Mouse (Mus musculus): ENCODE results near the gene Taf3. TPM values are rescaled to one million over a fixed set of nuclear protein-coding genes. Genes with fewer than 3 reads are reported as not detected.

Gene Taf3
- polyA plus RNA-seq, 1 experiment = 13.8 TPM

DNA sequence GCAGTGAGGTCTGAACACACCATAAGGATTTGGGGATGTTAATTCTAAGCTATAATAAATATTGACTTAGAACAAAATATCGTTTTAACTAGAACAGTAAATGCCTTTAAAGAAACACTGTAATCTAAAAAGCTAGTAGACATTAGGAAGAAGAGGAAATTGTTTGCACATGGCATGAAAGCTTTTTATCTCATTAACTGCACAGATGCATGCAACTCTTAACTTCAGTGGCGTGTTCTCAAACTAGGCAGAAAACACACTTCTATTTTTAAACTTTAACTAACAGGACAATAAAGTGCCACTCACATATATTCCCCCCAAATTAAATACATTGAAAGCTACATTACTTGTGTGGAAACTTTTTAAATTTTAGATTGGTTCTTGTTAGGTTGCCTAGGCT lies 91.8 kb downstream of the Taf3 start:
- DNase-seq (ENCODE audit: low spot score) = no peak

DNA sequence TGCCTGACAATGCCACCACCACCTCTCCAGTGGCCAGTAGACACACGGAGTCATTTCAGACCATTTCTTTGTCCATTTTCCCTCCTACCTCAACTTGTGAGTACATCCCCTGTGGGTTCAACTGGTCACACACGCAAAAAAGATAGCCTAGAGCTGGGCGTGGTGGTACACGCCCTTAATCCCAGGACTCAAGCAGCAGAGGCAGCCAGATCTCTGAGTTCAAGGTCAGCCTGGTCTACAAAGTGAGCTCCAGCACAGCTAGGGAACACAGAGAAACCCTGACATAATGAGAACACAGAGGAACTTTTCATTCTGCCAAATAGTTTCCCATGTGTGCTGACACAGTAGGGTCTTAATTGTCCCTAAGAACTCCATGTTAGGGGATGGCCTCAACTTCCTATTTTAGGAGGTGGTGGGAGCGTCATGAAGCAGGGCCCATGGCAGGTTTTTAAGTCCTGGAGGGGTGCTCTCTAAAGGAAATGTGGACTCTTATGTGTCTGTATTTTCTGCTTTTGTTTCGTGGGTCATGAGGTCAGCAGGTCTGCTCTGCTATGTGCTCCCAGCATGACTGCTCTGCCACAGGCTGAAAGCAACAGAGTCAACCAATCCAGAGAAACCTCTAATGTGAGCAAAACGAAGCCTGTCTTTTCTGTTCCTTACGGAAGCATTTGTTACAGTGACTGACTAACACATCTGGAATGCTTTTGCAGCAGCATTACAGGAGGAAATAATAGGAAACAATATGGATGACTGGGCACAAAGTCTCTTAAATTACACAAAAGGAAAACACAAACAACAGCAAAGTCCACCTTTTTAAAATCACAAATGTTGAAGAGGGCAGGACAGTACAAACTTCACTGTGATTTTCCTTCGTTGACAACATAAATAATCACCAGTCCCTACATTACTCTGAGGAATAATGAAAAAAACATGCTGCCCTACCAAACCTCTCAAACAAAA lies 92.5 kb downstream of the Taf3 start:
- DNase-seq (ENCODE audit: low spot score) = no peak

DNA sequence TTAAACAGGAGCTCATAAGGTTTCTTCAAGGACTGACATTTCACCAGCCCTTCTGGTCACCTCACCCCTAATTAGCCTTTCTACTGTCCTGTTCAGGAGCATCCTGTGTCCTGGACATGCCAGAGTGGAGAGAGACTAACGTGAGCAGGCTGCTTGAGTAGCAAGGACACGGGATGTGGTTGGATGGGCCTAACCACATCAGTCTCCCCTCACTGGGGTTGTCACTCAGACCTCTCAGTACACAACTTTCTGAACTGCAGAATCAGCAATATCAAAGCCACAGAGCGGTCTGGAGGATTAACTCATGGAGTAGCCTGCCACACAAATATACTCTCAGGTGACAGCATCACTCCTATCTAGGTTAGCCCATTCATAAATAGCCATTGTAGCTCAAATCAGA lies 101.7 kb downstream of the Taf3 start:
- DNase-seq (ENCODE audit: low spot score) = no peak

DNA sequence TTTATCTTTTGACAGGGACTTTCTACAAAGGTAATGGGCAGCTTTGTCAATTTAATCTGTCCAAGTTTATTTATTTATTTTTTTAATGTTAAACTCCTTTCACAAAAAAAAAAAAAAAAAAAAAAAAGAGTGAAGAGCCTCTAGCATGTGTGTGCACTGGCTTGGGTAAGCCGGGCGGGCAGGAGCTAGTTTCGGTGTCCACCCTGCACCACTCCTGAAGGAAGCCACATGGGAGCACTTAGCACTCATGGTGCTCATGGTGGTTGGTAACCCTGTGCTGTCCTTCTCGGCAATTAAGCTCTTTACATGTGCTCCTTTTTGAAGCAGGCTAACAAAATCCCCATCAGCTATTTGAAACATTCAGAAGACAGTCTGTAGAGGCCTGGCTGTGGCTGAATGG lies 102.8 kb downstream of the Taf3 start:
- no peak for DNase-seq (ENCODE audit: low spot score)

DNA sequence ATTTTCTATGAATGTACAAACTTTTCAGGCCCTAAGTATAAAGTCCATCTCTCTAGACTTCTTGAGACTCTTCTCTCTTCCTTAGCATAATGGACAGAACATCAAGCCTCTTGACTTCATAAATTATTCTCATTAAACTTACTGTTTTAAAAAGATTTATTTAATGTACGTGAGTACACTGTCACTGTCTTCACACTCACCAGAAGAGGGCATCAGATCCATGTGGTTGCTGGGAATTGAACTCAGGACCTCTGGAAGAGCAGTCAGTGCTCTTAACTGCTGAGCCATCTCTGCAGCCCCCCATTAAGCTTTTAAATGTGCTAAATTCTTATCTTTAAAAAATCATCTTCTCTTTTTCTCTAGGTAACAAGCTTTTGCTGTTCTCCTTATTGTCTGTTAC lies 105.4 kb downstream of the Taf3 start:
- DNase-seq (ENCODE audit: low spot score) = no peak

DNA sequence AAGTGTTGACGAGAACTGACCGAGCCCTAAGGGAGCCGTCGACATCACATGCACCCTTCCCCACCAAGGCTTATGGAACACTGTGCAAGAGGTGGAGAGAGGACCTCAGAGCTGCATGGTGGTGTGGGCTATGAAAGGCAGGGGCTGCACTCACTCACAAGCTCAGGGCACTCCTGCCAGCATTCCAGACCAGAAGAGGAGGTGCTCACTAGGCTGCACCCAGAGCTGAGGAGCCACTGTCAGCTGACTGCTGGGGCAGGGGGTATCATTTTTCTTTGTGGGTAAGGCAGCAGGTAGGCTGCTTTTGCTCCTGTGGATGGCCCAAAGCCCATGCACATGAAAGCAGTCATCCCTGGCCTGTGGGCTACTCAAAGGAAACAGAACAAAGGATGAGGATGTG lies 109.1 kb downstream of the Taf3 start:
- DNase-seq (ENCODE audit: low spot score) = no peak

DNA sequence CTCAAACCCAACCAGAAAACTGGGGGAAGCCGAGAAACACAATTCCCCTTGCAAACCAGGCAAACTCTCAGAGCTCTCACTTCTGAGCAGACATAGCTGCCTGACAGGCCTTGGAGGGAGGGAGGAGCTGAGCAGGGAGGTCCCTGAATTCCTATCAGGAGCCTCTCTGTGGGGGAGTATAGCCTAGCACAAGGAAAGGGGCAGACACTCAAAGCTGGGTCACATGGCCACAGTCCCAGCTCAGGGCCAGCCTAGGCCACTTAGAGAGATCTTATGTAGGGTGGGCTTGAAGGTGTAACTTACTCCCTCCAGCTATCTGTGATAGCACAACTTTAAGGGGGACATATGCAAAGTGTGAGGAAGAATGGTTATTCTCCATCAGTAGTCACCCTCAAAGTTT lies 112.4 kb downstream of the Taf3 start:
- no peak for DNase-seq (ENCODE audit: low spot score)

DNA sequence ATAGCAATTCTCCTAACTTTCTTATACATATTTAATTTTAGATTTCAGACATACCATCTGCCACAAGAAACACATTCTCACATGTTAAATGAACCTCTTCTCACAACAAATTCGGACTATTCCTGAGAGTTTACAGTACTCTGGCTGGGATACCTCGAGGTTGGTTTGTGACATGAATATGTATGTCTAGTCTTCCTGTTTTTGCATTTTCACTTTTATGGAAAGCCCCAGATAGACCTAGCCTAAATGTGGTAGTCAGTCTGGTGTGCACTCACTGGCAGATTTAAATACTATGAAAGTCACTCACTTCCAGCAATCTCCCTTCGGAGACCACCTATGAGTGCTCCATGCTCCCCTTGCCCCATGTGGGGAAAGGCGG lies 121.5 kb downstream of the Taf3 start:
- no peak for DNase-seq (ENCODE audit: low spot score)

DNA sequence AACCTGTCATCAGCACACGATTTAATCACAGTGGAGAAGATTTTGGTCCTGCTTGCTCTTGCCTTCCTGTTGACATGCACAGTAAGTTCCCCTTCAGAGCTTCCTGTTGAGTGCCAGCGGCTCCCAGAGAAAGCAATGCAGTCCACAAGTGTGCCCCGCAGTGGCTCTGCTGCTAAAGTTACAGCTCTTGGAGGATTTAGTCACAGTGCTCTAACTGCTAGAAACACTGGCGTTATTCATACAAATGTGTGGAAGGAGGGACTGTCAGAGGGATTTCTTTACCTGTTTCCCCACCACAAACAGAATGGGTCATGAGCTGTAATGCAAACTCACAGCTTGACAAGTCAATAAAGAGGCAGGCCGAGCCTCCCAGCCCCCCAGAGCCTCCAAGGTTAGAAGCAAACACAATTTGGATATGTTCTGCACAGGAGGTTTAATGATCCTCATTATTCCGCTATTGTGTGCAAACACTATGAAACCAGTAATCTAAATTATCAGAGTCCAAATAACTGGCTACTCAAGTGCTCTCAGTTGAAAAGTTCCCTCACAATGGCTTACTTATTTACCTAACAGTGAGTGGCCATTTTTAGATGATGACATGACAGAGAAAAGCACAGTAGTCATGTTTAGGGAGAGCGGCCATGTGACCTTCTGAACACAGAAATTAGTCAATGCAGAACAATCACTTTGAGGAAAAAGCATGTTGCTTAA lies 122.0 kb downstream of the Taf3 start:
- DNase-seq (ENCODE audit: low spot score) = no peak

DNA sequence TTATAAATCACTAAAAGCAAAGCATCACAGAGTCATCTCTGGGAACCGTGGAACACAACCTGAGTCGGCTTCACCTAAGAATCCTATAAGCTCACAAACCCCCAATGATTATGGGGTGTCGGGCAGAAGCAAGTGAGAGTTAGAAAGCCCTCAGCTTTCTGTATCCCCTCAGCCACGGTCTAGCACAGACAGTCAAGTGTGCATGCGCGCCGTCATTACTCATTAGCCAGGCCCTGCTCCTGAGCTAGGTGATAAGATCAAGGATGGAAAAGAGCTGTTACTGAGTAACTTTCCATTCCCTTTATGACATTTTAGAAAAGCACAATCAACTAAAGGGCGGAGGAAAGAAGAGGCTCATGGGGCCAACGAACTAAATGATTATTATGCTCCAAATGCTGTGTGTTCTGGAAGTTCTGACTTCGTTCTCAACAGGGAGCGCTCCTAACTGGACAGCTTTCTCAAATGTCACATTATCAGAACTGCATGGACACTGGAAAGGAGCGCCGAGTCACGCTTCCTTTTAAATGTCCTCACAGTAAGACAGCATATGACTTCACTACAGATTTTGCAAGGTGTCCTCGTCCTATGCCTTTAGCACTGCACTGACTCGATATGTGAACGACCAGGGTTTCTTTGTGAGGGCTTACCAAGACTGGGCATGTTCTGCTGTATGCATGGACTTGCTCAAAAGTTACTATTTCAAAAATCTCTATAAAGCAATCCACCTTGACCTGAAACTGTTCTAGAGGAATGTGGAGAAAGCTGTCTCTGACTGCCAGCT lies 129.5 kb downstream of the Taf3 start:
- DNase-seq (ENCODE audit: low spot score) = no peak

DNA sequence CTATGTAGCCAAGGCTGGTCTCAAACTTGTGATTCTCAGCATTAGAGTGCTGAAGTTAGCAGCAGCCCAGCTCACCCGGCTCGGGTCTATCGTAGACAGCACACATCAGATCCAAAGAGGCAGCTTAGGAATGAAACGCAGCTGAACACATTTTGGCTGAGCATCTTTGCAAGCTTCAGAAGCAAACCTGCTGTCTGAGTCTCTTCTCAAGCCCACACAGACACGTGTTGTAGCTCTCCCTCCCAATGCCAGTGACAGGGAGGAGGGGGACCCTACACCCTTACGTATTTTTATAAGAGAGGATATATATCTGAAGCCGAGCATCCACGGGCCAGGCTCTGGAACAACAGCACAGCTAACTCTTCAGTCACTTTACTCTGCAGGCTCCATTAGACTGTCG lies 130.8 kb downstream of the Taf3 start:
- no peak for DNase-seq (ENCODE audit: low spot score)

DNA sequence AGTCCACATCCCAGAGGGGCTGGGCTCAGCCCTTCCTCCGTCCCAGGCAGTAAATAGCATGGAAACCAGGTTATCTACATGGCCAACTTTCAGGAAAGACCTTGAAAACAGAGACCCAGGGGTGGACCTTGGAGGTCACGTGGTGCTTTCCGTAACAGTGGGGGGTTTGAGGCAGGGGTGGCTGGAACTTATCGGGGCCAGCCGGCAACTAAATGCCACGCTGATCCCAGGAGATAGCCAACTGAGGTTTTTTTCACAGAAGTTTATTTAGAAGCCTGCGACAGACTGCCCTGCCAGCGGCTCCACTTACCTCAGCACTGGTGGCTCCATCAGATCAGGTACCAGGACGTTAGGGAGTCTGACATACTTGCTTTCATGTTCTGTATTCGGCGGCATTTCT lies 142.4 kb downstream of the Taf3 start:
- no peak for DNase-seq (ENCODE audit: low spot score)

DNA sequence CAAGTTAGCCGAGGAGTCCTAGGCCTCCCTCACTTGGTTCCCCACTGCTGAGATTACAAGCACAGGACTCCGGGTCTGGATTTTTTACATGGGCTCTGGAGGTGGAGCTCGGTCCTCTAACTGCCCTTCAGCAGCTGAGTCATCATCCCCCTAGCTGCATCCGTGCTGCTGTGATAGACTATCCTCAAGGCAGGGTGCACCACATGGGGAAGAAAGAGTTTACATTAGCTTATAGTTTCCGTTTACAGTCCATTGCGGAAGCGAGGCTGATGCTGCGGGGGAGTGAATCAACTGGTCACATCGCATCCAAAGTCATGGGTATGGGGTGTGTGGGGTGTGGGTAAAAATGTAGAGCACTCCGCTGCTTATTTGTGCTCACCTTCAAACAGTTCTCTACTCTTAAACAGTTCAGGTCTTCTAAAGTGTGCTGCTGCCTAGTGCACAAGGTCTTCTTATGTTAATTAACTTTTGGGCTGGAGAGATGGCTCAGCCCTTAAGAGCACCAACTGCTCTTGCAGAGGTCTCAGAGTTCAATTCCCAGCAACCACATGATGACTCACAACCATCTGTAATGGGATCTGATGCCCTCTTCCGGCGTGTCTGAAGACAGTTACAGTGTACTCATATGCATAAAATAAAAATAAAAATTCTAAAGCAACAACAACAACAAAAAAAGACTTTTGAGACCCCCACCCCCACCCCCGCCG lies 144.4 kb downstream of the Taf3 start:
- no peak for DNase-seq (ENCODE audit: low spot score)

DNA sequence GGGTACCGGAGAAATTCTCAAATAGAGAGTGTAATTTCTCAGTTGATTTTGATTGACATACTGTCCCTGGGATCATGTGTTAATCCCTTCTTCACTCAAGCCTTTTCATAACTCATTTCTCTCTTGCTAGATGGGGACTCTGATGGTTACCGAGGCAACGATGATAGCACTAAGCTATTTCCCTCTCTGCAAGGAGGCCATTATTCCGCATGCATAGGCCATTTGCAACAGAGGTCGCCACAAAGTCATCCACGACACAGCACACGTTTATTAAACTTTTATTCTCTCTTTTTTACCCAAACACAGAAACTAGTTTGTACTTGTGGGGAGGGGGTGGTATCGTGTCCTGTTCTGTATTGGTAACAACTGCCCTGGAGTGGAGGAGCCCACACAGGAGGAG lies 150.6 kb downstream of the Taf3 start:
- no peak for DNase-seq (ENCODE audit: low spot score)

DNA sequence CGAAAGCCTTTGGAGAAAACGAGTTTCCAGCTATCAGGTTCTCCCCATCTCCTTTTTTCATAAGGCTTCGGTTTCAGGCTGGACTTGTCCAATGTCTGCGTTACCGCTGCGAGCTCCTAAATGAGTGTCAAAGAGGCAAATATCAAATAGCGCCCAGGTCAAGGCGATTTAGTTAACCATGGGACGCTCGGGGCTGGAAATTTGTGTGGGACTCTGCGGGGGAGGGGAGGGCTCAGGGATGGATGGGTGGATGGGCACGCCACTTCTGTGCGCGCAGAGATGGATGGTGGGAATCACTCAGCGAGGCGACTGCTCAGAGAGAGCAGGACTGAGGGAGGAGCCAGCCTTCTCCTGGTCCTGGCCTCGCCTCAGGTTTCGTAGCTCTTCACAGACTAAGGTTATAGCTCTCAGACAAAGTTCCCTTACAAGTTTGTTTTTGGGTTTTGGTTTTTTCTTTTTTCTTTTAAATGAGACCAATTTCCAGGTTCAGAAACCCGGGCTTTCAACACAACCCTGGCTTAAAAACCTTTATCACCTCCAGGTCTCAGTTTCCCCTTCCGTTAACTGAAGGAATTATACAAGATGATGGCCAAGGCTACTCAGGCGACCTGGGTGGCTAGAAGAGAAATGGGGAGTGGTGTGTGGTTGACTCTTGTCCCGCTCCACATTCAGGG lies 152.2 kb downstream of the Taf3 start:
- DNase-seq (ENCODE audit: low spot score) = no peak

DNA sequence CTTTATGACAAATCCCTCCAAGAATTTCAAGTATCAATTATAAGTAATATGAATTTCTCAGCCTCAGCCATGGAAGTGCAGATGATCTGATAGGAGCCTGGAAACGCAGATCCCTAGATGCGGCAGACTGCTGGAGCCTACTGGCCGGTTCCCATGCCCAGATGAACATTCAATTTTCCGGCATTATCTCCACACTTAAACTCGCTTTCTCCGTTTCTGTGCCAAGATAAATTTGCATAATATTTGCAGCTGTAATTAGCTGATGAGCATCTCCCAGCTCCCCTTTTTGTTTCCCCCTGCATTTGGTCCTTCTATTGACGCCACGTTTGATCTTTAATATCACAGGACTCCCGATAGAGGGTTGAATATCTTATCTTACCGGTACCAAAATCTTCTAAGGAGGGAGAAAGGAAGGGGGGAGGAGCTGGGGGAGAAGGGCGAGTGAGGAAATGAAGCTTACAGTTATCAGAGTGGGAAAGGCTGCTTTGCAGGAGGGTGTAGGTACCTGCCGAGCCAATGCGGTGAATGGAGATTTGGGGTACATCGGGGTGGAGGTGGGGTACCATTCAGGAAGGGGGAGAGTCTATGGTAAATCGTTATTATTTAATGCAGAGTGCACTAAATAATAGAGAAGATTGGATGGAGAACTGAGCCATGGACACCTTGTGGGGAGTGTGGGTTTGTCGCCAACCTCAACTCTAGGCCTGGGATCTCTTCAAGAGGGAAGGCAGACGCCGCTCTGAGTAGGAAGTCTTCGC lies 153.4 kb downstream of the Taf3 start:
- no peak for DNase-seq (ENCODE audit: low spot score)

DNA sequence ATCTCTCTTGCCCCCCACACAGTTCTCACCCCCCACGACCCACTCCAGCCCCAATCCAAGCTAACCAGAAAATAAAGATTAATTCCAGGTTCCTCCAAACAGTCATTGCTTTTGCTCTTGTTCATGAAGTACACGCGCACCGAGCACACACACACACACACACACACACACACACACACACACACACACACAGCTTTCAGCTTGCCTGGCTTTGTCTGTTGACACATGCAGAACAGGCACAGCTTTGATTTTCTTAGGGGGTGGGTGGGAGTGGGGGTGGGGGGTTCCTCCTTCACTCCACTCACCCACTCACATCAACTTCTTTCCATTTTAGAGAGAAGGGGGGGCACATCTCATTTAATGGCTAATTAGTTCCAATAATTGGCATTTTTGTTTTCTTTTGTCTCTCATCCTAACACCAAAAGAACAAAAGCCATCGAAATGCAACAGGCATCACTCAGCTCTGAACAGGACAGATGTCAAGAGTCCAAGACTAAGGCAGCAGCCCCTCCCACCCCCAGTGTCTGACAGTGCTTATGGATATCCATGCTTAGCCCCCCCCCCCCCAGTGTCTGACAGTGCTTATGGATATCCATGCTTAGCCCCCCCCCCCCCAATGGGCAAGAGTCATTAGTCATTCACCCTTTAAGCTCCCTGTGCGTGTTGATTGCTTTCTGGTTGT lies 155.0 kb downstream of the Taf3 start:
- DNase-seq (ENCODE audit: low spot score) = no peak

DNA sequence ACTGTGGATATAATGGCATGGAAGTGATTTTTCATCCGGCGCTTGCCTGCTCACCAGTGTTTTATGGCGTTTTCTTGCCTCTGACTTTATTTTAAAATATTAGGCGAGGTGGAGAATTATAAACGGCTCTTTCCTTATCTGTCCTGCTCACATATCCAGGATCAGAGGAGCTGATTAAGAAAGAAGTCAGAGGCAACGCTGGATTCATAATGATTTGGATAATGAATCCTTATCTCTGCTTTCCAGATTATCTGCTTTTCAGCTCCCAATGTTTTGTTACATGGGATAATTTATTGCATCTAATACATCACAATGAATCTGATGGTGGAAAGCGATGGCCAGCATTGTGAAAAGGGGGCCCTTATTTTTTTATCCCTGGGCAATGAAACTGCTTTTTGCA lies 155.9 kb downstream of the Taf3 start:
- no peak for DNase-seq (ENCODE audit: low spot score)

DNA sequence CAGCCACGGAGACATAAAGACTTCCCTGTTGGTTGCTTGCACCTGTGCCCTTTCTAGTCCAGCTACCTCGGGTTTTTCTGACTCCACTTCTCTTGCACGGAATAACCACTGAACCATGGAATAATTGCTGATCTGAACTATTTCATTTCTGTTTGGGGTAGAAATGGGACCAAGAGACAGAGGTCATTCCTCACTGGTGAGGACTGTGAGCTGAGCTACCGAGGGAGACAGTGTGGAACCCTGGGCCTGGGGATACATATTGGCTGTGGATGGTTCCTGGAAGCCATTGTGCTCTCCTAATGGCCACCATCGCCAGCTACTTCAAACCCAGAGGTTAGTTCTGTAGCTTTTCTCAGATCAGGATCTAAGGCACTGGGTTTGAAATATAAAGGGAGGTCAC lies 157.5 kb downstream of the Taf3 start:
- DNase-seq (ENCODE audit: low spot score) = no peak

DNA sequence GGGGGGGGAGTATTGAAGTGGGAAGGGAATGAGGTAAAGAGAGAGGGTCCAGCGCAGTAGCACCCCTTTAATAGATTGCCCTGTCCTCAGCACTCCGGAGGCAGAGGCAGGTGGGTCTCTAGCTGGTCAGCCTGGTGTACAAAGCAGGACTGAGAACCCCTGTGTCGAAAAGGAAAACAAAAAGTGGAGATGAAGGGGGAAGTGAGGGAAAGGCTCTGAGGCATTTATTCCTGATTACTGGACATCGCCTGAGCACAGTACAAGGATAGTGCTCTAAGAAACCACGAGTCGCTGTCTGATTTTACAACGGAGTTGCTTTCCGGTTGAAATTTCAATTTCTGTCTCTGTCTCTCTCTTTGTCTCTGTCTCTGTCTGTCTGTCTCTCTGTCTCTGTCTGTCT lies 158.1 kb downstream of the Taf3 start:
- no peak for DNase-seq (ENCODE audit: low spot score)
